Mouse (Mus musculus) left cerebral cortex, adult 9 months (tissue): ENCODE data around the gene Arhgap9.
A peak's percentile ranks its signal among the peaks of the same experiment; 100 is the strongest.

Experiments
- DNase-seq, 2 experiments: peaks; one replicate each; pipeline ENCODE4 v3.0.0; 2022; ENCODE audit warnings: low spot score in 2 of 2

Gene Arhgap9

GRCm38 (mm10) chr10:127343029-127343428 is 21.3 kb downstream of the Arhgap9 start:
- DNase-seq, result no peak

DNA sequence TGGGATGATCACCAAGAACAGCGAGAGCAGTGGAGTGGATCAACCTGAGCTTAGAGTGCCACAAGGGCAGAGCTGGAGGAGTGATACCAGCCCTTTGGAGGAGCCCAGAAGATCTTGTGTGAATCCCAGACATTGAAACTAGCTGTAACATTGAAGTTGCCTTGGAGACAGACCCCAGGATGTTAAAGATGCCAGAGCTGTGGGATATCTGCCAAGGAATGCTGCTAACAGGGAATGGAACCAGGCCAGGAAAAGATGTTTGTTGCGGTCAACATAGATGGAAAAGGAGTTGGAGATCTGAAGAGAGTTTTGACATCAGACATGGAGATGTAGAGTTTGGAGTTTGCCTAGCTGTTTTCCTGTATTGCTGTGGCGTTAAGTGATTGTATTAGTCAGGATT is 24.4 kb downstream of the Arhgap9 start:
- DNase-seq, result no peak

DNA sequence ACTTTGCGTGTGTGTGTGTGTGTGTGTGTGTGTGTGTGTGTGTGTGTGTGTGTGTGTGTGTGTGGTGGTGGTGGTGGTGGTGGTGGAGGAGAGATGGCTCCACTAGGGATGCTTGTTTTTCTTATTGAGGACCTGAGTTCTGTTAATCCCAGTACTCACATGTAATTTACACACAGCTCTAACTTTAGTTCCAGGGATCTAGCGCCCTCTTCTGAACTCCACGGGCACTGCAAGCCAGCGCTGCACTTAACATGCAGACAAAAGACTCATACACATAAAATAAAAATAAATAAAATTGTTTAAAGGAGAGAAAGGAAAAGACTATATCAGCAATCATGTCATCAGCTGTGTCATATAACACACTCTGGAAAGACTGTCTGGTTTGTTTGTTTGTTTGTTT is 27.2 kb downstream of the Arhgap9 start:
- no peak for DNase-seq

- DNase-seq, result peak in 1 of 2 experiments; percentile 55
Measured at GRCm38 (mm10) chr10:127349810-127350209, 28.0 kb downstream of the Arhgap9 start.

- DNase-seq, result peak in 1 of 2 experiments; percentile 77
Measured at GRCm38 (mm10) chr10:127350594-127351284, 29.0 kb downstream of the Arhgap9 start.

GRCm38 (mm10) chr10:127351285-127351595 is 29.5 kb downstream of the Arhgap9 start:
- no peak for DNase-seq

DNA sequence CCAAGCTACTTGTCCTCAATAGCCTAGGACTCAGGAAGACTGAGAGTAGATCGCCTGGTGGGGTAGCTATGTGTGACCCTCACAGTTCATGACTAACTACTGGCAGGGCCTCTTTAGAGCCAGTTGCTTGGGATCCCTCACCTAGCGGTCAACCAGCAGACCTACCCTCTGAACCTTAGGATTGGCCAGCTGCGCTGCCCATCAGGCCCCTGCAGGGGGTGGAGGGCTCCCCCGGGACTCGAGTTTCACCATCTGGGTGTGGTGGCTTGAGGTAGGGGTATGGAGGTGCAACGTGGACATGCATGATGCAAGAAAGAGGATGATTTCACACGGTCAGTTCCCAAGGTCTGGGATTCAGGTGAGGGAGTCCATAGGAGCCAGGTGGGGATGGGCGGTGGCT is 30.0 kb downstream of the Arhgap9 start:
- no peak for DNase-seq

GRCm38 (mm10) chr10:127352187-127352586 is 30.4 kb downstream of the Arhgap9 start:
- no peak for DNase-seq

DNA sequence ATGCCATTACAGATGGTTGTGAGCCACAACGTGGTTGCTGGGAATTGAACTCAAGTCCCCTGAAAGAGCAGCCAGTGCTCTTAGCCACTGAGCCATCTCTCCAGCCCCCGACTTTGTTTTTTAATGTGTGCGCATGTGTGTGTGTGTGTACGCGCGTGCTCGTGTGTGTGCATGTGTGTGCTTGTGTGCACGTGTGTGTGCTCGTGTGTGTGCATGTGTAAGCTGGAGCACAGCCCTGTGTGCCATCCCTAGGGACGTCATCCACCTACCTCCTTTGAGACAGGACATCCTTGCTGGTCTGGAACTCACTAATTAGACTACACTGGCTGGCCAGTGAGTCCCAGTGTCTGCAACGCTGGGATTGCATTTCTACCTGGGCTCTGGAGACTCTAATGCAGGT is 31.0 kb downstream of the Arhgap9 start:
- DNase-seq, result no peak

GRCm38 (mm10) chr10:127353909-127354895 is 32.4 kb downstream of the Arhgap9 start, which contains the start of gene Inhbe:
Gene Inhbe (minus strand): TSS chr10:127354411.
- peak; percentile 85 to 90 for DNase-seq

DNA sequence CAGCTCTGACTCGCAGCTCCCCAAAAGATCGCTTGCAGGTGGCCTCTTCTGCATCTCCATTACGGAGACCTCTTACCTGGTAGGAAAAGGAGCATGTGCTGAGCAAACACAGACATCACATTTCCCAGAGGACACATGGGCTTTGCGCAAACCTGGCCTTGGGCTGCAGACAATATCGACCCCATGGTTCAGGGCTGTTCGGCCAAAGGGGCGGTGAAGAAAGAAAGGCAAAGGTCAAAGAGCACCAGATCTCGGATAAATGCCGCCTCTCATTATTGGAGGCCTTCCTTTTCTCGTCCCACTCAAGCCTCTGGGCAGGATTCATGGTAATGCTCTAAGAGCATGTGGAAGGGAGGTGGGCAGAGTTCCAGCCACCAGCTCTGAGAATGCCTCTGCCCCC is 33.6 kb downstream of the Arhgap9 start:
- DNase-seq, result no peak

DNA sequence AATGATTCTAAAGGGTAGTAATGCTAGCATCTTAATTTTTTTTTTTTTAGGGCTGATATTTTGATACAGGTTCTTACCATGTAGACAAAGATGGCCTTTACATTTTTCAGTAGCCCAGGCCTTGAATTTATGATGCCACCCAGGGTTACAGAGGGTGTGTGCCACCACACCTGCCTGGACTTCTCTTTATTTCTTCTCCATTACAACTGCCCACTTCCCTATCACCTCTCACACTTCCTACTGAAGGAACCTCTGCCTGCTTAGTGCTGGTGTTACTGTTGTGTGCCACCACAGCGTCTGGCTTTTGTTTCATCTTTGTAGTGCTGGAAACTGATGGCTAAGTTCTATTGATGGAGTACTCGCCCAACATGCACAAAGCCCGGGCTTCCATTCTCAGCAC is 39.0 kb downstream of the Arhgap9 start:
- no peak for DNase-seq

GRCm38 (mm10) chr10:127367116-127367515 is 45.4 kb downstream of the Arhgap9 start:
- DNase-seq, result no peak

GRCm38 (mm10) chr10:127368273-127368672 is 46.5 kb downstream of the Arhgap9 start:
- DNase-seq, result no peak

DNA sequence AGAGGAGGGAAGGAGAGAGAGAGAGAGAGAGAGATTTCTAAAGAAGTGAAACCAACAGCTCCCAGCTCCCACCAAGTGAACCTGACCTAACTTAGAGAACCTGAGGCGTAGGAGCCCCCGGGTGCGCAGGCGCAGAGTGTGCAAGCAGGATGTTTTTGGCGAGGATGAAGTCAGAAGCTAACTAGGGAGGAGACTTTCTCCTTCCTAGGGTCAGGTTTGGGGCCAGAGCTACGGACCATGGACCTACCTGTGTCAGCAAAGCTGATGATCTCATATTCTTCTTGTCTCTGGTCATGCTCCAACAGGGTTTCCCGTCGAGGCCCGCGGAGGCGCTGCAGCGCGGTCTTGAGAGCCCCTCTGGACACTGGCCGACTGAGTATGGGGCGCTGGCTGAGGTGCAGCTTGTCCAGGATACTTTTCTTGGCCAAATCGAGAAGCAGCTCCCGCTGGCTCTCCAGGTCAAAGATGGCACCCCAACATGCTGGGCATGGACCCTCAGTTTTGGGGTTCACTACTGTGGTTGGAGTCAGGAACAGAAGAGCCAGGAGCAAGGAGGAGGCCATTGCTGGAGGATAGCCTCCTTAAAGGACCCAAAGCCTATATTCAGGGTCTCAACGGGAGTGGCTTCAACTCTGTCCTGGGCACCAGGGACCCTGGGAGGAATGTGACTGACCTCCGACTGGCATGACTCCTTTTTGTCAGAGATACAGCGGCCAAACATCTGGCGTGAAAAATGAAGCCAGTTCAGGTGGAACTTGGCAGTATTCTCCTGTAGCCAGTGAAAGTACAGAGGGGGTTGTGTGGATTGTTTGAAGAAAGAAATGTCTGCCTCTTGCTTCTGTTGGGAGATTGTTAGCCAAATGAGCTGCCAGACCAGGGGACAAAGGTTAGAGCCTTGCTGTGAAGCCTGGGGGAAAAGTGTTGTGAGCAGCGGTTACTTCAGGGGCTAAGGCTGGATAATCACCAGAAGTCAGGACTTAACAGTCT is 48.4 kb downstream of the Arhgap9 start, which contains the start of gene Inhbc:
Gene Inhbc (minus strand): TSS at position 598 of the 987 bp plus-strand sequence.
- DNase-seq, result no peak

- DNase-seq, result no peak
Measured at GRCm38 (mm10) chr10:127371023-127371422, 49.3 kb downstream of the Arhgap9 start.

GRCm38 (mm10) chr10:127377700-127378099 is 55.9 kb downstream of the Arhgap9 start:
- DNase-seq, result no peak
